Mouse (Mus musculus) heart, adult 2 months (tissue): ENCODE data around the gene Ascl4.

Experiments
- CTCF ChIP-seq: fragments of 200-600 bp; IDR thresholded peaks from 2 replicates; pipeline ENCODE4 v1.8.1; 2022; ENCODE audit warnings: antibody characterized with exemption, mild to moderate bottlenecking, moderate library complexity
- POLR2A ChIP-seq: fragments of 200-500 bp; IDR thresholded peaks from 2 replicates; pipeline ENCODE4 v1.6.1; 2011; ENCODE audit warnings: mild to moderate bottlenecking, low read depth, low read length, control low read depth; ENCODE audit not compliant: insufficient read depth

- TF ChIP-seq CTCF = no peak
- no peak for TF ChIP-seq POLR2A
These were observed 1.7 kb downstream of the Ascl4 start for GRCm38 (mm10) chr10:85929208-85929591.
